Mouse (Mus musculus) liver, postnatal 0 days (tissue): ENCODE data around the gene Tgfbrap1. TPM values are rescaled to one million over a fixed set of nuclear protein-coding genes. Genes with fewer than 3 reads are reported as not detected.
"Not testable (repeated sequence)": the region's sequence is repeated elsewhere in the genome, so short reads cannot be mapped to it uniquely, and the experiment has no call there.

Experiments used
- ATAC-seq: fragments of 200-750 bp; cut with Nextera tagmentation; 2 replicates; pipeline ENCODE4 v1.8.0; 2017; ENCODE audit warnings: mild to moderate bottlenecking, moderate library complexity
- DNase-seq: peaks from one replicate; pipeline ENCODE4 v3.0.0-alpha.2; 2016
- H3K27ac ChIP-seq: fragments of 300-500 bp; sonication (generic); 2 replicates; pipeline ENCODE4 v1.5.1; 2014; ENCODE audit warnings: antibody characterized with exemption, moderate library complexity, mild to moderate bottlenecking, low read depth
- H3K27me3 ChIP-seq: fragments of 300-500 bp; sonication (generic); 2 replicates; pipeline ENCODE4 v1.6.1; 2014; ENCODE audit warnings: low read length, control low read depth, mixed read lengths; ENCODE audit not compliant: insufficient read depth
- H3K36me3 ChIP-seq: fragments of 300-500 bp; sonication (generic); replicated peaks from 2 replicates; pipeline ENCODE4 v1.6.1; 2014; ENCODE audit warnings: mild to moderate bottlenecking, control low read depth, low read length, moderate library complexity, mixed read lengths; ENCODE audit not compliant: insufficient read depth
- H3K4me1 ChIP-seq: fragments of 300-500 bp; sonication (generic); 2 replicates; pipeline ENCODE4 v1.6.1; 2014; ENCODE audit warnings: antibody characterized with exemption, mild to moderate bottlenecking, control low read depth; ENCODE audit not compliant: insufficient read depth
- H3K4me2 ChIP-seq: fragments of 300-500 bp; sonication (generic); 2 replicates; pipeline ENCODE4 v1.6.1; 2014; ENCODE audit warnings: low read depth, mild to moderate bottlenecking, low read length, moderate library complexity, mixed read lengths
- H3K4me3 ChIP-seq: fragments of 300-500 bp; sonication (generic); 2 replicates; pipeline ENCODE4 v1.5.1; 2014; ENCODE audit warnings: low read depth, low read length
- H3K9ac ChIP-seq: fragments of 300-500 bp; sonication (generic); replicated peaks from 2 replicates; pipeline ENCODE4 v1.6.1; 2014; ENCODE audit warnings: mild to moderate bottlenecking, moderate library complexity
- H3K9me3 ChIP-seq: fragments of 300-500 bp; sonication (generic); 2 replicates; pipeline ENCODE4 v1.6.1; 2016; ENCODE audit warnings: mild to moderate bottlenecking, control low read depth, low read length, mixed read lengths
- CTCF ChIP-seq: sonication (generic); IDR thresholded peaks from 2 replicates; pipeline ENCODE4 v1.5.1; 2016; ENCODE audit warnings: antibody characterized with exemption, low read depth
- EP300 ChIP-seq: IDR thresholded peaks from 2 replicates; pipeline ENCODE4 v1.6.1; 2016; ENCODE audit warnings: antibody characterized with exemption, low read depth, mild to moderate bottlenecking
- WGBS: fragments of 180-500 bp; shearing (Covaris S2); extraction: QIAGEN DNeasy Blood & Tissue Kit; methylation state at CpG from one replicate; pipeline ENCODE4 v1.1.7; 2014; ENCODE audit not compliant: insufficient replicate concordance; 5-methylcytosine and 5-hydroxymethylcytosine counted together
- polyA plus RNA-seq: library from polyadenylated mRNA; unstranded; fragments of >200 nt; fragmentation: Nextera tagmentation; extraction: Ambion mirVana; gene quantifications from 2 replicates; pipeline ENCODE4 v1.2.1, GENCODE M21; 2015

Gene Tgfbrap1
- polyA plus RNA-seq, 1 experiment from 2014 or later: 2.6 TPM

GRCm38 (mm10) chr1:43047811-43048210 lies 50.6 kb downstream of the Tgfbrap1 start:
- DNase-seq (no peak), ATAC-seq (no peak)
- WGBS: 87% methylated on average over 10 of the region's 10 CpGs
- no peak overlapping the region for H3K27ac ChIP-seq
- no peaks in the 10 kb centered on the region for H3K9me3 ChIP-seq
- peaks cover 13% of the 10 kb centered on the region for H3K36me3 ChIP-seq
- no peaks in the 10 kb centered on the region for H3K4me1 ChIP-seq
- no peak overlapping the region for H3K4me2 ChIP-seq
- H3K9ac ChIP-seq: no peak overlapping the region
- H3K27me3 ChIP-seq: no peaks in the 10 kb centered on the region
- TF ChIP-seq EP300: no peak
- no peak for TF ChIP-seq CTCF
- H3K4me3 ChIP-seq: no peak overlapping the region

GRCm38 (mm10) chr1:43046990-43047389 lies 51.4 kb downstream of the Tgfbrap1 start:
- Histone ChIP-seq H3K9me3 (no peaks in the 10 kb centered on the region), H3K27ac (no peak overlapping the region), H3K4me2 (no peak overlapping the region), H3K4me1 (no peaks in the 10 kb centered on the region), H3K27me3 (no peaks in the 10 kb centered on the region), H3K36me3 (peaks cover 10% of the 10 kb centered on the region; the same call in 1 of the 2 replicates), H3K9ac (no peak overlapping the region), H3K4me3 (no peak overlapping the region)
- no peak for ATAC-seq
- no peak for DNase-seq
- TF ChIP-seq CTCF: no peak
- no peak for TF ChIP-seq EP300
- 68% methylated on average over 2 of the region's 2 CpGs for WGBS

- Histone ChIP-seq H3K4me1 (no peaks in the 10 kb centered on the region), H3K4me3 (no peak overlapping the region), H3K27ac (no peak overlapping the region), H3K9ac (no peak overlapping the region), H3K4me2 (no peak overlapping the region), H3K27me3 (no peaks in the 10 kb centered on the region), H3K36me3 (peaks cover 3% of the 10 kb centered on the region; the same call in 1 of the 2 replicates), H3K9me3 (no peaks in the 10 kb centered on the region)
- ATAC-seq: no peak
- WGBS: 78% methylated on average over 14 of the region's 14 CpGs
- TF ChIP-seq EP300 (no peak), CTCF (no peak)
- DNase-seq: no peak
Observed at GRCm38 (mm10) chr1:43045204-43045982, 53.0 kb downstream of the Tgfbrap1 start.

GRCm38 (mm10) chr1:43042271-43042670 lies 56.2 kb downstream of the Tgfbrap1 start:
- no peaks in the 10 kb centered on the region for H3K9me3 ChIP-seq
- H3K27ac ChIP-seq: no peak overlapping the region
- 0 out of 2 replicates have a peak, but pooled peaks have one; percentile 10 for TF ChIP-seq CTCF
- TF ChIP-seq EP300: no peak
- WGBS: 55% methylated on average over 6 of the region's 6 CpGs
- H3K9ac ChIP-seq: no peak overlapping the region
- DNase-seq: no peak
- H3K4me1 ChIP-seq: no peaks in the 10 kb centered on the region
- no peaks in the 10 kb centered on the region for H3K27me3 ChIP-seq
- no peak overlapping the region for H3K4me2 ChIP-seq
- ATAC-seq: no peak
- H3K36me3 ChIP-seq: no peaks in the 10 kb centered on the region
- H3K4me3 ChIP-seq: no peak overlapping the region

GRCm38 (mm10) chr1:43036014-43036413 lies 62.4 kb downstream of the Tgfbrap1 start:
- ATAC-seq (no peak), DNase-seq (no peak)
- H3K9me3 ChIP-seq: no peaks in the 10 kb centered on the region
- no peak overlapping the region for H3K27ac ChIP-seq
- 79% methylated on average over 7 of the region's 7 CpGs for WGBS
- no peak overlapping the region for H3K9ac ChIP-seq
- H3K4me2 ChIP-seq: no peak overlapping the region
- no peaks in the 10 kb centered on the region for H3K36me3 ChIP-seq
- TF ChIP-seq EP300 (no peak), CTCF (no peak)
- H3K4me3 ChIP-seq: no peak overlapping the region
- H3K4me1 ChIP-seq: no peaks in the 10 kb centered on the region
- no peaks in the 10 kb centered on the region for H3K27me3 ChIP-seq

GRCm38 (mm10) chr1:43015153-43015685 lies 83.2 kb downstream of the Tgfbrap1 start:
- not testable (repeated sequence) for H3K27ac ChIP-seq, H3K9ac ChIP-seq, H3K4me1 ChIP-seq, H3K36me3 ChIP-seq, DNase-seq, H3K4me3 ChIP-seq, H3K9me3 ChIP-seq, ATAC-seq, H3K4me2 ChIP-seq, H3K27me3 ChIP-seq
- WGBS: 89% methylated on average over 7 of the region's 7 CpGs
